Mouse (Mus musculus) cerebellum, adult 9-10 months (tissue): Measurements from ENCODE around the gene Cald1.

Experiments used
- DNase-seq: peaks from one replicate; pipeline ENCODE4 v3.0.0; 2022

The Cald1 gene

DNA sequence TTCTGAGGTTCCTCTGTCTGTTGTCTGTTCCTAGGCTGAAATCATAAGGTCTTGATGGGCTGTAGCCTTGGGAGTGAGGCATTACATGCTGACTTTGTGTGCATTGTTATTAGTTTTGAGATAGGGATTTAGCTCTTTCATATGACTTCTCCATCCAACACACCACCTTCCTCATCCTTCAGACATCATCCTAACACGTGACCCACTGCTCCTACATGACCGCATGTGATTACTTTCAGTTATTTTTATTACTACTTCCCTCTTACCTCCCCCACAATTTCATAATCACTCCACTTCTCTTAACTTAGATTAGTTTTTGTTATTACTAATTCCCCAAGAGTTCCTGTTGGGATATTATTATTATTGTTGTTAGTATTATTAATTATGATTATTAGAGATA is 21.2 kb downstream of the Cald1 start:
- DNase-seq, result no peak

DNA sequence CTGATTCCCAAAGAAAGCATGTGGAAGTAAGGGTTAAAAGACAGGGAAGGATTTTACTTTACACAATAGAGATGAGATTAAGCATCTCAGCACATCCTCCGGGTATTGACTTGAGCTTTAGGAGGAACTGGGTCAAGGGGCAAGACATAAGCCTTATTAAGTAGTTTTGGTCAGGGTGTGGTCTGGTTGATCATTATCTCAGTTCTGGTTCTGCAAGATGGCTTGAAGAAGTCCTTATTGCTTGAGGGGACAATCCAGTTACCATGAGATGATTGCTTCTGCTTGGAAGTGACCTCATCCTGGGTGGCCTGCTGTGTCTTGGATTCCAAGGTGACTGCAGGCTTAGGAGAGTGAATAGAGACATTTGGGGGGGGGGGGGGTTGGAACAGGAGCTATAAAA is 21.9 kb downstream of the Cald1 start:
- DNase-seq, result no peak

DNA sequence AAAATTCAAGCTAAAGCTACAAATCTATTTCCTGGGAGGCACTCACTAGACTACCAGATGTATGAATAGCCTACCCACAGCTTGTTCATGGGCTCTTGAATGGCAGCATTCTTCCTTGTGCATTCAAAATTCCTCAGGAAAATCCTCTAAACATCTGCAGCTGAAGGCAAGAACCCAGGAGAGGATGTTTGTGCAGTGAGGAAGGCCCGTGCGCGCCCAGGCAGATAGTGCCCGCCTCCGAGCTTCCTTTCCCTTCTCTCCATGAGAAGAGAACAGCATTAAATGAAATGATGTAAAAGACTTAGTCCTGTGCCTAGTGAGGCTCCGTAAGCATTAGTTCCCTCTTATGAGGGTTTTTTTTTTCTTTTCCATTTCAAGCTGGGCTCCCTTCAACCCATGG is 24.6 kb downstream of the Cald1 start:
- no peak for DNase-seq

DNA sequence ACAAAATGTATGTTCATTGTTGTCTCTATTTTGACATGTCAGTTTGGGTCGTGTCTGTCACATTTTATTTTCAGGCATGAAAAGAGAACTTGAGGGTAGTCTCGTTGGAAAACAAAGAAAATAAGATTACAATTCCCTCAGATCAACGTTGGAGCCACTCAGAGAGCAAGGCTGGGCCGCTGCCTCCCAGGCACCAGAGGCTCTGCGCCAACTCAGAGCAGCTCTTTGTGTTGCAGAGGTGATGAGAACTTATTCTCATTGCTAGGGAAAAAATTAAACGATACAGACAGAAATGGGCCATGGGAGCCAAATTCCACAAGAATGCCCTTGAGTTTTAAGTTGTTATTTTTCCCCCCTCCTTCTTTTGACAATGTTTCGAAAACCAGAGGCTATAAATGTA is 25.0 kb downstream of the Cald1 start:
- DNase-seq, result no peak

DNA sequence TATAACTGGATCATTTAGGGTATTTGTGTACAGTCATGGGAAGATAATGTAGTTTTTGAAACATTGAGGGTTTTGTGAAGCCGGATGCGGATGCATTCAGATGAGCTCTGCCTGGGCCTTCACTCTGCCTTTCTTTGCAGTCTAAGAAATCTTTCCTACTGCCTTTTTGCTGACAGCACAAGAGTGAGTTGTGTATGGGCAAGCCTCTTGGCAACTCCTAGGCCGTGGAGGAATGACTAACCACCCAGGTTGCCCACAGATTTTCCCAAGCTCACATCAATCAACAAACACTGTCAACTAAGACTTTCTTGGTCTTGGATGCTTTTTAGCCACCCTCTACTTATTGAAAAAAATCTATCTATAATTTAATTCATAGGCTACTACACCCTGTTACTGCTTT is 26.2 kb downstream of the Cald1 start:
- DNase-seq, result no peak

DNA sequence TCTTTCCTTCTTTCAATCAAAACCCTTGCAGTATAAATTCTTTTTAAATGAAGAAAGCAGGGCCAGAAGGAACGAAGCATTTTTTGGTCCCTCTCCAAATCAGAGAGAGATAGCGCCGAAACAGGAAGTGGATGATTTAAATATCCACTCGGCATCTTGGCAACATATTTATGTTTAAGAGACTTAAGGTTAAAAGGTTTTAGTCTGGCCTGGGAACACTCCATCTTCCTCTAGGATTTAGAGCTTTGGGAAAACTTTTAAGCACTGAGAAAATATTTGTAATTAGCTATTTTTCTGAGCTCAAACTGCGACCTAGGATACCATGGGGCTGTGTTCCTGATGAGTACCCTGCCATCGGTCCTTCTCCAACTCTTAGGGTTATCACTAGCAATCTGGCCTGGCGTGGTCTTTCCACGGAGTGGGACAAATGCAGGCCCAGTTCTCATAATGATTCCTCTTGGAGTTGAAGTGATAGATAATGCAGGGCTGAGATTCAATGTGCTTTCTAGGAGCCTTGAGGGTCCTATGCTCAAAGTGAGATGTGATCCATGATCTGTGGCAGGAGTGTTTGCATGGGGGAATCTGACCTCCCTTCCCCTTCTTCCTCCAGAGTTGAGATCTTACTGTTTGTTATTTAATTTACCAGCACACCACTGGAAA is 28.4 kb downstream of the Cald1 start:
- DNase-seq, result no peak

DNA sequence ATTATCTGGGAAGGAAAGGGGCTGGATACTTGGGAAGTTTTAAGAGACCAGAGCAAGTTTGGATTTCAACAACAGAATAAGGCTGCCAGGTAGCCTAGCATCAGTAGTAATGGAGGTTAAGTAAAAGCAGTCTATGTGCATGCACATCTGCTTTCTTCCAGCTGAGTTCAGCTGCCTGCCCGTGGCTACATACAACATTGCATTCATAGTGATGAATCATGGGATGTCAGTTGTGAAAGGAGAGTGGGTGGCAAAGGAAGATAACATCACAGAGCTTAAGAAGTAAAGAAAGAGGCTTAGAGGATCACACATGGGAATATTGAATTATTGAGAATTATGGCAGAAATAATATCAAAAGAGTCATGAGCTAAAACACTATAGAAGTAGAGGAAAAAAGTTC is 29.8 kb downstream of the Cald1 start:
- no peak for DNase-seq

DNA sequence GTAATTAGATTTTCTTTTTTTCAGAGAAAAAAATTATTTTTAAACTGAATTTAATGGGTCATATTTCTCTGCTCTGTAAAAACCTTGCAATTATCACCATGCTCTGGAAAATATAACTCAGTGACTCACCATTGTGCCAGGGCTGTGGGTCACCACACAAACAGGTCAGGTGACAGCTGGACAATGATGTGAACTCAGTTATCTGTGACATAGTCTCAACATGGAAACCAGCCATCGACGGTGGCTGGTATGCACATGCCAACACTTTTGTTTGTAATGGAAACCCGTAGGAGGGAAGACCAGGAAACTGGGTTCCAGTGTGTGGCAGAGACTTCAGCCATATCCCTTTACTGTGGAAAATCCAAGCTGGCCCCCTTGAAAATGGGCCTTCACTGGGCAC is 35.5 kb downstream of the Cald1 start:
- DNase-seq, result no peak

DNA sequence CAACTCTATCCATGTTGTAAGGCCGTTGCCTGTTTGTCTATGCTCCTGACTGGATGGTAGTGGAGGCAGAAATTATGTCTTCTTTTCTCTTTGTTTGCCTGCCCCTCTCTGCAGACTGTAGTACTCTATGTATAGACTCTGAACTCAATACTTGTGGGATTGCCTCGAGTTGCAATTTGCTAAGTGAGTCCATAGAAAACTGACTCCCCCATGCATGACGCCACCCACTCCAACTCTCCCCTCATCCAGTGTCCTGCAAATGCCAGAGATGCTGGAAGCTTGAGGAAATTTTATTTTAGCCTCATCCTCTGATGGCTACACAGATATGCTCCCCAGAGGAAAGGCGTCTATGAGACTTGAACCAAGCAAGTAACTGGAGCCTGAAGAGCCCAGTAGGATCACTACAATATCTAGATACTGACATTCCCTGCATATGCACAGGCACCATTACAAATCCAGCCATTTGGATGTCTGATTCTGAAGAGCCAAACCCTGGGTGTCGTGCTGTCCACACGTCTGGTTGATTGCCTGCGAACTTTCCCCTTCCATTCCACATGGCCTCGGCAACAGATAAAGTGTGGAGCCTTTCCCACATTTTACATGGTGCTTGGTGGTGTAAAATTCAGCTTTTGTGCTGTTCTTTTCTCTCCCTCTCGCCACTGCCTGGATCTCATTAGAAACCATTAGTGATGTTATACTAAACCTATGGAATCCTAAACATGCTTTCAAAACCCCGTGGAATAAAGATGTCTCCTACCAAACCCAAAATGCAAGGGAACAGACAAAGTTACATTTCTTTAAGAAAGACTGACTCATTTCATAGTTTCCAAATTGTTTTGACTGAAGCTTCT is 39.5 kb downstream of the Cald1 start:
- DNase-seq, result no peak

DNA sequence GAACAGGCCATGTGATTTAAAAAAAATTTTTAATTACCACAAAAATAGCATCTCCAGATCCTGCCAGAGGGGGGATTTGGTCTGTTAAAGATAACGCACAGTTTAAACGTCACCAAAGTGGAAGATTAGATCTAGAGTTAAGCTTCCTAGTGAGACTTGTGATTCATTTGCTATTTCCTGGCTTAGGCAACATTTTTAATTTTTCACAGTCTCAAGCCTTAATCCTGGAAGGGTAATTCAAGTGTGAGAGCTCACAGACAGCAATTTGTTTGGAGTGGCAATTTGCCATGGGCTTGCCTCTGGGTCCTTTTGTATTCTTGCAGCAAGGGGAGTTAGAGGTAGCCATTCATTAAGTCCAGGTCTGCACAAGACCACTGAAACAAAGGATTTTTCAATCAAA is 40.4 kb downstream of the Cald1 start:
- DNase-seq, result no peak

DNA sequence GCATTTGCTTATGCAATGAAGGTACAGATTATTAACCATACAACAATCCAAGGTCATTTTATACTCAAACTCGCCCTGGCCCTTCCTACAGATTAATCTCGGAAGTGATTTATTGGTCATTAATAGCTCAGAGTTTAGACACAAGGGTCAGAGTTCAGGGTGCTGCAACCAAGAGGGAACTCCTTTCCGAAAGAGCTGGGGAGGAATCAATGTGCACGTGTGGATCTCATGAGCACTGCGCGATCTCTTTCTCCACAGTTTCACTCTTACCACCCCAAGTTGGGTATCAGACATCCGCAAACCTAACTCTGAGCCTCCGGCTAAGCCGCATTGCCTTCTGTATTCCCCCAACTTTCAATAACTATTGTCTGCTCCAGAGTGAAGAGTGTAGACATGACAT is 41.9 kb downstream of the Cald1 start:
- DNase-seq, result no peak

DNA sequence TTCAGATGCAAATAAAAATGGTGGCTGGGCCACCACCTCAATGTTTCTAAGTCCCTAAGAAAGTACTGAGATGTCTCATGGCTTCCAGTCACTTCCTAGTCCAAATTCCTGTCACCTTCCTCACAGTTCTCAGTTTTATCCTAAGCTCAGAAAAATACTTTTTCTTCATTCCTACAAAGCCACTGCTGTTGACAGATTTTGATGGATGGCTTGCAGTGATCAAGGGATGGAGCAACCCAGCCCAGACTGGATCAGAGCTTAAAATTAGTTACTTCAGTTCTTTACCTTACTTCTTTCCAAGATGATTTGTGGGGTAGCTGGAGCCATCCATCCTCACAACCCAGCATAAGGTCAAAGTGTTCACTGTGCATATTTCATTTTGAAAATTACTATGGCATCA is 42.8 kb downstream of the Cald1 start:
- DNase-seq, result no peak

DNA sequence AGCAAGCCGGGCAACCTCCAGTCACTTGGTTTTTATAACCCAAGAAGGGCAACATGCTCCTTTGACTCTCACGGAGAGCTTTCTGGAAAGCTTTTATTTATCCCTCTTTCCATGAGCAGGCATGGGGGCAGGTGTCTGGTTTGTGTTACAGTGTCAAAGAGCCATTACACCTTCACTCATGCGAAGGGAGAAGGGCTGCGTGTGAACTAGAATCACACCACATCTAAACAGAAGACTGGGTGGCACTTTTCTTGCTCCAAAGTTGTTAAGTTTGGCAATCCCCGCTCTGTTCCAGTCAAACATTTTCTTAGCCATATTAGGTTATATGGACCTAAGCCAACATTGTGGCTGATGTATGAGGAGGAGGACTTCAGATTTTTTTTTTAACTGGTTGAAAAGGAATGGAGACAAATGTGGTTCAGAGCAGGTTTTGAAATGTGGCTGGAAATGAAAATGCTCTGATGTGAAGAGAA is 43.8 kb downstream of the Cald1 start:
- DNase-seq, result no peak

DNA sequence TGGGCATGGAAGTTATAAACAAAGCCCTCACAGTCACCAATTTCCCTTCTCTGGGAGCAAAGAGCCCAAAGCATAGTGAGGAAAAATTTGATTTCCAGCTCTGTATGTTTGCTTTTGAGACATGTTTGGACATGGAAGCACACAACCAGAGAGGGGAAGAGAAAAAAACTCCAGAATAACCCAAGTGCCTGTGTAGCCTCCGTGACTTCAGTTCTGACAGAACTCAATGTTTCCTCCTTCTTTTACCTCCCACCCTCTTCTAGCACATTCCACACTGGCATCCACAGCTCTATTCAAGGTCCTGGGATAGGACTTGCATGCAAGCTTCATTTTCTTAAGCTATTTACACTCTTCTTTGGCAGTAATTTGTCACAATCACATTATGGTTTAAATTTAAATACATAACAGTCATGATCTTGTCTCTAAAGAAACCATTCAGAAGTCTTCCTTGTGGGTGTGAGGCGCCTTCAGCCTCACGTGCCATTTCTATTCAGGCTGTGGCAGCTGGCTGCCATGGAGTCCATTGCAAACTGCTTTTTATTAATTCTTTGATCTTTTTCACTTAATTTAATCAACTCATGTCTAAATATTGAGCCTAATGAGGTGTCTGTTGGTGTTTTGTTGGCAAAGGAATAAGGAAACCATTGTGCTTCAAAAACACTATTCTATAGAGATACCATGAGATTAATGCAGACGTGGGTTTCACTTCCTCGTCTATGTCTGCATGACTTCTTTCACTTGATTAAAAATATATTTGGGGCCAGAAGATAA is 49.9 kb downstream of the Cald1 start:
- no peak for DNase-seq

DNA sequence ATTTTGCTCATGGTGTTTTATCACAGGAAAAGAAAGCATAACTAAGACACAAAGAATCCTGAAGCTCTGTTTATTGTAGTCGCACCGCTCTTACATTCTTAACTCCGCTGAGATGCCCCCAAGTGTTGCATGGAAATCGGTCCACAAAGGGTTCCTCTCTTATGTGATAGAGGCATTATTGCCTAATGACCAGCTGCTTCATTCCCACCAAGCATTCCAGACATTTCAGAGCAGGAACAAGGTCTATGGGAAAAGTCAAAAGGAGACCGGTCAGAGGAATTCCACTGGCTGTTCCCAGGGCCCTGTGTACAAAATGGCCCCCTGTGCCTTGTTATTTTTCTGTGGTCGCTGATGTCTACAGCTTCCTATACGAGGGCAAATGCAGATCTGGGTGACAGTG is 53.0 kb downstream of the Cald1 start:
- DNase-seq, result no peak

DNA sequence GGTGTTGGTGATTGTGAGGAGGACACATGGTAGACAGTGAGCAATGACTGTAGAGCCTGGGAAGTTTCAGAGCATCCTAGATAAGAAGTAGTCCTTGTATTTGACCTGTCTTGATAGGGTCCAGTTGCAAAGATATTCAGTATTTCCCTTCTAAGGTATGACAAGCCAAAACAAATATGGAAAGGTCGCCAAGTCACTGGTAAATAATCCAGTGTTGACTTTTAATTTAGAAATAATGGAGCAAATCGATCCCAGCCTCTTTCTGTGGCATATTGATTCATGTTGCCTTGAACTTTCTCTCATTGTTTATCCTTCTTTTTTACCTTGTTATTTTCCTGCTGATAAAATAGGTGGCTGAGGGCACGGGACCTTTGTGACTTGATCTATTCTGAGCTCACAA is 57.4 kb downstream of the Cald1 start:
- DNase-seq, result no peak

DNA sequence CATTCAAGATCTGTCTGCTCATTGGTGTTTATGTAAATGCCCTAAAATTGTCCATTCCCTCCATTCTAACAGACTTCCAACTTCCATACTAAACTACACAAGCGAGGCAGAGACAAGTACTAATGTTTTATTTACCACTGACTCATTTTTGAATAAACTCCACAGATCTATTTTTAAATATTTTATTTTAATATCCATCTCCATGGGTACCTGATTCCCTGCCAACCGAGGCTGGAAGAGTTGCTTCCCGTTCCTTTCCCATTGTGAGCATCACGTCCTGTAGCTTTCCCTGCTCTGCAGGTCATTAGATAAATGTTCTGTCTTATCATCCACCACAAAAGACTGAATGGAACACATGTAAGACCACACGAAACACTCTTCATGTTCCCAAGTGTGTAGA is 60.5 kb downstream of the Cald1 start:
- DNase-seq, result no peak

DNA sequence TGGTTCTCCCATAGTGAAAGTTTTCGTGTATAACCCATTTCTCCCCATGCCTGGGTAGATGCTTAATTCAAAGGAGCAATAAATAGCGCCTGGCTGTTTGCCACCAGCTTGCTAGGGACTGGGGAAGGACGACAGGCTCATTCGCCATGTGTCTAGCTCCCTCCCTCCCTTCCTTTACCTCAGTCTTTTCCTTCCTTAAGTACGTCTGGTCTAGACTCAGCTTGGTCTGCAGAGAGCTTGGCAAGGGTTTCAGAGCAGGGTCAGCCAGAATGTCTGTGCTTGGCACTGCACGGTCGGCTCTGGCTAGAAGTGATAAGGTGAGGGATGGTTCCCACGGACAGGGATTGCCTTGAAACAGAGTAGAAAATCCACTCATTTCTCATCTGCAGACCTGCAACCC is 62.4 kb downstream of the Cald1 start:
- DNase-seq, result peak; percentile 6

DNA sequence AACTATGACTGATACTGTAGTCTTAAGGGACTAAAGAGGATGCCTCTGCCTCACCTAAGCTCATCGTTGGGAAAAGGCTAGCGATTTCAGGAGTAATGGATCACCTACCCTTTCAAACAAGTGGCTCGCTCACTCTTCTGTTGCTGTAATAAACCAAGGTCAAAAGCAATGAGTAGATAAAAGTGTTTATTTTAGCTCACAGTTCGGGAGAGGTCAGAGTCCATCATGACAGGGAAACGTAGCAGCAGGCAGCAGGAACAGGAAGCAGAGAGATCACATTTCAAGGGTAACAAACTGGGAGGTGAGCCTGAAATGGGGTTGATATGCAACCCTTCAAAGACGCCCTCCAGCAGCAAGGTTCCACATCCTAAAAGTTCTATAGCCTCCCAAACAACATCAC is 64.3 kb downstream of the Cald1 start:
- no peak for DNase-seq

DNA sequence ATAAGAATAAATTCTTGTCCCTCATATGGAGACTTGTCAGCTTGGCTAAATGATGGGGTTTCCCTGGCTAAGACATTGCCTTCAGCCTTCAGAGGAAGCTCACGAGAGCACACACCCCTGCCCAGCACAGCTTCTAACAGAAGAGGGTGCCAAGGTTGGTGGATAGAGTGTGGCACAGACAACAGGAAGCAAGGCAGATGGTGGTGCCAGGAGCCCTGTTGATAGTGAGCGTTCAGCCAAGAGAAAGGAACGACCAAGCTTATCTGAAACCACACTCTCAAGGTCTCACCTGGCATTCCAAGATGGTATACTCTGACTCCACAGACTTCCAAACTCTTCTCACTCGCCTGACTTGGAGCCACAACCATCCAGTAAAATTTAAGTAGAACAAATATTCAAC is 66.0 kb downstream of the Cald1 start:
- DNase-seq, result peak; percentile 15

DNA sequence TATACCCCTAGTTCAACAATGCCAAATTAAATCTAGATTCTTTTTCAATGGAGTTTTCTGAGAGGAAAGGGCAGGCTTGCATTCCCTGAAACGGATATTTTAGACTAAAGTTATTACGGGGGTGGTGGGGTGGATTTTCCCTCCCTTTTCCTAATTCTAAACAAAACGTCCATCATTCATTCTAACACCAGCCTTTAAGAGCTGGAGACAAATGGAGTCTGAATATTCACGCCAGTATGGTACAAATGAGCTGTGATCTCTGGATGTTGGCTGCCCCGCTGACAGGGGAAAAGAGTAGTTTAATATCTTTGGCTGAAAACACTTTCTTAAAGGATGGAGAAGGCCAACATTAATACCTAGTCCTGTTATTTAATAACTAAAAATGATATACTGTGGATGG is 66.4 kb downstream of the Cald1 start:
- no peak for DNase-seq

DNA sequence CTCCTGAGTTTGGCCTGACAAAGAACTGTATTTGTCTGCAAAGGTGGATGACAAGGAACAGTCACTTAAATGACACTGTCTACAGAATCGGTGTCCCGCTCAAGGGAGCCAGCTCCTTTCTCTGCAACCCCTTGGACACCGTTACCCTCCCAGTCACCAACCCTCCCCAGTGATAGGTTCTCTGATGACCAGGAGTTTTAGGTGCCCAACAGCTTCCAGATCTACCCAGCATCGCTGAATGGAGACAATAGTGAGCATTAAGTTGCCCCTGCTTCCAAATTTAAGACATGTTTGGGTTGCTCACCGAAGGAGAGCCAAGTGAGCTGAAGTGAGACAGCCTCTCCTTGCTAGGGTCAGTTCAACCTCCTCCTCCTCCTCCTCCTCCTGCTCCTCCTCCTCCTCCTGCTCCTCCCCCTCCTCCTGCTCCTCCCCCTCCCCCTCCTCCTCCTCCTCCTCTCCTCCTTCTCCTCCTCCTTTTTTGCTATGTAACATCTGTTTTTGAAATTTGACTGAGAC is 70.5 kb downstream of the Cald1 start:
- no peak for DNase-seq

DNA sequence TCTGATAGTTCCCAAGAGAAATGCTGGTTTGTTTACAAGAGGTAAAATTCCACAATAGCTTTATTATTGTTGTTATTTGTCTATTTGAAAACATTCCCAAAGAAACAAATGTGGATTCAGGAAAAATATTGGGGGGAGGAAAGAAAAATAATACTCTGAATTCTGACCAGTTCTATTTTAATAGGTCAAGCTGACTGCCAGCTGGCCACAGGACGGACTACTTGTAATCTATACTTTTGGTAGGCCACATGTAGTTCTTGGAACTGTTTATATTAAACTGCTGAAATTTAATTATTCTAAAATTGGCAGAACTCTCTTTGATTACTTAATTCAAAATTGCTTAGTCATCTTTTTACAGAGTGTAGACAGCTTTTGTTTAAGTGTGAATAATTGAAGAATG is 73.1 kb downstream of the Cald1 start:
- no peak for DNase-seq

DNA sequence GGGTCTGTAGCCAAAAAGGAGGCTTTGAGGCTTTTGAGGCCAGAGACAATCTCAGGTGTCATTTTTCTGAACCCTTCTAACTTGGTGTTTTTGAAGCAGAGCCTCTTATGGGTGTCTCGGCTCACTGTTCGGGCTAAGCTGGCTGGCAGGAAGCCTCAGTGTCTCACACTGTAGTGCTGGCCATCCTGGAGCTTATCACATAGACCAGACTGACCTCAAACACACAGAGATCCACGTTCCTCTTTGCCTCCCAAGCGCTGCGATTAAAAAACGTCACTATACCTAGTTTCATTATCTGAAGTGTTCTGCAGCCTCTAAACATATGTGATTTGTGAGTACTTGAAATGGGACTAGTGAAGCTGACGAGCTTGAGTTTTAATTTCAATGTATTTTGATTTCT is 76.1 kb downstream of the Cald1 start:
- DNase-seq, result no peak
